Comparison of ENCODE assay signal across 33 mouse cellular contexts in the genomic region with DNA sequence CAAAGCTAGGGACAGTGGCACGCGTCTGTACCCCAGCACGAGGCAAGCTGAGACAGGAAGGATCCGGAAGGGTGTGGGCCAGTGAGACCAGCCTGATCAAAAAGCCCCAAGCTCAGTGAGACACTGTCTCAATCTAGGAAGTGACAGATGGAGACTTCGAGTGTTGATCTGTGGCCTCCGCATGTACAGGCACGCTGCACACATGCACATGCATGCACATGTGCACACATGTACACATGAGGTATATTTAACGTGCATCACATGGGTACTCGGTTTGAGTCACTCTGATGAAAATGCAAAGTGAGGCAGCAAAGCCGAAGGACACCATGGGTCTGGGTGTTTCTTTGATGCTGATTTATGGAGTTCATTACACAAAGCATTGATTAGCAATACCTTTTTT.
"Had no signal": no experiment of that assay in that cellular context is flagged by ENCODE, and none has a peak within 500 bp of the region (broad histone marks: within the 10 kb centered on the region; RNA-seq: fewer than 3 reads in every experiment).

No protein-coding gene starts in this region.

- H3K4me1 ChIP-seq: limb, embryonic 12.5 days; limb, embryonic 13.5 days; limb, embryonic 15.5 days; liver, embryonic 12.5 days; liver, embryonic 13.5 days; liver, embryonic 15.5 days; lung, embryonic 15.5 days; midbrain, embryonic 10.5 days; midbrain, embryonic 12.5 days; neural tube, embryonic 12.5 days had no signal

- ATAC-seq: liver, embryonic 12.5 days; liver, postnatal 0 days; lung, postnatal 0 days; midbrain, embryonic 13.5 days; midbrain, embryonic 15.5 days; midbrain, embryonic 16.5 days had no signal

- H3K36me3 ChIP-seq: limb, embryonic 10.5 days; limb, embryonic 12.5 days; limb, embryonic 13.5 days; limb, embryonic 15.5 days; liver, embryonic 12.5 days; liver, embryonic 13.5 days; liver, embryonic 15.5 days; lung, embryonic 15.5 days; midbrain, embryonic 10.5 days; midbrain, embryonic 12.5 days; midbrain, embryonic 13.5 days; midbrain, embryonic 15.5 days; neural tube, embryonic 12.5 days; neural tube, embryonic 13.5 days had no signal

- H3K9ac ChIP-seq: limb, embryonic 12.5 days; limb, embryonic 13.5 days; limb, embryonic 15.5 days; liver, embryonic 12.5 days; liver, embryonic 13.5 days; liver, embryonic 14.5 days; liver, embryonic 15.5 days; liver, postnatal 0 days; lung, embryonic 14.5 days; lung, embryonic 15.5 days; midbrain, embryonic 12.5 days; midbrain, embryonic 13.5 days; midbrain, embryonic 15.5 days; neural tube, embryonic 12.5 days; neural tube, embryonic 13.5 days had no signal

- H3K4me3 ChIP-seq: limb, embryonic 10.5 days; limb, embryonic 12.5 days; limb, embryonic 13.5 days; limb, embryonic 15.5 days; liver, embryonic 12.5 days; liver, embryonic 13.5 days; liver, embryonic 15.5 days; lung, embryonic 15.5 days; megakaryocyte, embryonic 14.5 days; midbrain, embryonic 10.5 days; midbrain, embryonic 12.5 days; midbrain, embryonic 13.5 days; midbrain, embryonic 15.5 days; myocyte; neural tube, embryonic 12.5 days; neural tube, embryonic 13.5 days had no signal

- H3K27ac ChIP-seq: limb, embryonic 10.5 days; limb, embryonic 12.5 days; limb, embryonic 13.5 days; limb, embryonic 15.5 days; liver, embryonic 12.5 days; liver, embryonic 13.5 days; liver, embryonic 14.5 days; liver, embryonic 15.5 days; lung, embryonic 15.5 days; macrophage; midbrain, embryonic 10.5 days; midbrain, embryonic 12.5 days; midbrain, embryonic 13.5 days; midbrain, embryonic 15.5 days; neural tube, embryonic 12.5 days; neural tube, embryonic 13.5 days had no signal

- H3K4me2 ChIP-seq: limb, embryonic 12.5 days; limb, embryonic 13.5 days; limb, embryonic 15.5 days; liver, embryonic 11.5 days; liver, embryonic 12.5 days; liver, embryonic 13.5 days; liver, embryonic 15.5 days; lung, embryonic 14.5 days; lung, embryonic 15.5 days; midbrain, embryonic 11.5 days; midbrain, embryonic 12.5 days; midbrain, embryonic 13.5 days; midbrain, embryonic 15.5 days; neural tube, embryonic 12.5 days; neural tube, embryonic 13.5 days had no signal

- H3K27me3 ChIP-seq: limb, embryonic 12.5 days; limb, embryonic 13.5 days; limb, embryonic 15.5 days; liver, embryonic 12.5 days; liver, embryonic 13.5 days; liver, embryonic 15.5 days; lung, embryonic 15.5 days; megakaryocyte, embryonic 14.5 days; midbrain, embryonic 12.5 days; midbrain, embryonic 13.5 days; midbrain, embryonic 15.5 days; neural tube, embryonic 12.5 days; neural tube, embryonic 13.5 days had no signal

- DNase-seq: left cerebral cortex, postnatal 4 days; liver; liver, embryonic 13.5 days; liver, postnatal 0 days; lung, adult 18-20 months; lung, adult 2 months; lung, embryonic 14.5 days; lung, postnatal 10 days; lung, postnatal 14 days; lung, postnatal 36 days; lung, postnatal 4 days; midbrain, embryonic 14.5 days had no signal

- H3K9me3 ChIP-seq: limb, embryonic 10.5 days; limb, embryonic 12.5 days; limb, embryonic 13.5 days; limb, embryonic 15.5 days; liver, embryonic 12.5 days; liver, embryonic 13.5 days; liver, embryonic 15.5 days; lung, embryonic 15.5 days; megakaryocyte, embryonic 14.5 days; midbrain, embryonic 10.5 days; midbrain, embryonic 12.5 days; midbrain, embryonic 13.5 days; midbrain, embryonic 15.5 days; neural tube, embryonic 12.5 days; neural tube, embryonic 13.5 days had no signal
